Mouse (Mus musculus) heart, embryonic 10.5 days (tissue): Measurements from ENCODE around the gene Mlh3. TPM values are rescaled to one million over a fixed set of nuclear protein-coding genes. Genes with fewer than 3 reads are reported as not detected.
A peak's percentile ranks its signal among the peaks of the same experiment; 100 is the strongest.
"Not testable (repeated sequence)": the region's sequence is repeated elsewhere in the genome, so short reads cannot be mapped to it uniquely, and the experiment has no call there.

ENCODE experiments used
- DNase-seq: peaks from one replicate; pipeline ENCODE4 v3.0.0-alpha.2; 2017; ENCODE audit warnings: low spot score
- H3K27ac ChIP-seq: fragments of 300-500 bp; sonication (generic); 2 replicates; pipeline ENCODE4 v1.5.1; 2016; ENCODE audit warnings: mild to moderate bottlenecking
- H3K27me3 ChIP-seq: fragments of 300-500 bp; sonication (generic); 2 replicates; pipeline ENCODE4 v1.6.1; 2016; ENCODE audit warnings: mild to moderate bottlenecking; ENCODE audit not compliant: poor library complexity, insufficient read depth, severe bottlenecking
- H3K36me3 ChIP-seq: fragments of 300-500 bp; sonication (generic); 2 replicates; pipeline ENCODE4 v1.6.1; 2016; ENCODE audit warnings: mild to moderate bottlenecking, moderate library complexity
- H3K4me1 ChIP-seq: fragments of 300-500 bp; sonication (generic); 2 replicates; pipeline ENCODE4 v1.6.1; 2016; ENCODE audit warnings: mild to moderate bottlenecking
- H3K4me3 ChIP-seq: fragments of 300-500 bp; sonication (generic); 2 replicates; pipeline ENCODE4 v1.5.1; 2016; ENCODE audit warnings: mild to moderate bottlenecking, moderate library complexity
- H3K9me3 ChIP-seq: fragments of 300-500 bp; sonication (generic); 2 replicates; pipeline ENCODE4 v1.6.1; 2016; ENCODE audit warnings: mild to moderate bottlenecking, moderate library complexity
- WGBS: fragments of 180-500 bp; shearing (Covaris S2); methylation state at CpG from one replicate; pipeline ENCODE4 v1.1.7; 2016; 5-methylcytosine and 5-hydroxymethylcytosine counted together
- polyA plus RNA-seq: library from polyadenylated mRNA; unstranded; fragments of >200 nt; fragmentation: Nextera tagmentation; extraction: Ambion mirVana; gene quantifications from 2 replicates; pipeline ENCODE4 v1.2.1, GENCODE M21; 2016

The Mlh3 gene
- polyA plus RNA-seq, 1 experiment from 2014 or later = 6.8 TPM

DNA sequence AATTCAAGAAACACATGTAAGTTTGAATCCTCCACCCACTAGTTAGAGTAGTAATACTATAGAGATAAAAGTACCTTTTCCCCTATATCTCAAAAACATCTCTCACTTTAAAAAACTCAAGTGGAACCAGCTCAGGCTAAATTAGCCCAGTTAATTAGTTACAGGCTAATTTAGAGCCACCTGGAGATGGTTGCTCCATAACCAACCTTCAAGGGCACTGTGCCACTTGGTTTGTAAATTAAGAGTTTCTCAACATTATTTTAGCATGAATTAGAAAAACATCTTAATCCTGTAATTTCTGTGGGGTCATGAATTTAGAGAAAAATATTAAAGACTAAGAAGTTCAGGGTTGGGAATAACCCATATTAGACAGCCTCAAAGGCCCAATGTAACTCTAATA is 21.1 kb upstream of the Mlh3 start:
- Histone ChIP-seq H3K9me3 (0 out of 2 replicates have a peak, but pooled peaks cover 6% of the 10 kb centered on the region), H3K4me1 (peaks cover 23% of the 10 kb centered on the region), H3K36me3 (0 out of 2 replicates have a peak, but pooled peaks cover 2% of the 10 kb centered on the region), H3K4me3 (no peak overlapping the region), H3K27me3 (peaks cover 18% of the 10 kb centered on the region; the same call in 1 of the 2 replicates), H3K27ac (no peak overlapping the region)
- no peak for DNase-seq

- no peak overlapping the region for H3K4me3 ChIP-seq
- no peak for DNase-seq
- H3K36me3 ChIP-seq = 0 out of 2 replicates have a peak, but pooled peaks cover 2% of the 10 kb centered on the region
- peaks cover 18% of the 10 kb centered on the region; the same call in 1 of the 2 replicates for H3K27me3 ChIP-seq
- H3K9me3 ChIP-seq = 0 out of 2 replicates have a peak, but pooled peaks cover 6% of the 10 kb centered on the region
- 77% methylated on average over 10 of the region's 10 CpGs for WGBS
- H3K27ac ChIP-seq = no peak overlapping the region
- peaks cover 25% of the 10 kb centered on the region for H3K4me1 ChIP-seq
These were observed 20.2 kb upstream of the Mlh3 start for GRCm38 (mm10) chr12:85290633-85291032.

- Histone ChIP-seq H3K36me3 (0 out of 2 replicates have a peak, but pooled peaks cover 2% of the 10 kb centered on the region), H3K27ac (peak overlapping the region; percentile 84; the same call in 1 of the 2 replicates), H3K27me3 (peaks cover 18% of the 10 kb centered on the region; the same call in 1 of the 2 replicates), H3K4me1 (peaks cover 25% of the 10 kb centered on the region), H3K4me3 (peak overlapping the region; percentile 72), H3K9me3 (0 out of 2 replicates have a peak, but pooled peaks cover 3% of the 10 kb centered on the region)
- 51% methylated on average over 24 of the region's 24 CpGs for WGBS
- DNase-seq = no peak
These were observed 19.0 kb upstream of the Mlh3 start for GRCm38 (mm10) chr12:85289157-85290000.

DNA sequence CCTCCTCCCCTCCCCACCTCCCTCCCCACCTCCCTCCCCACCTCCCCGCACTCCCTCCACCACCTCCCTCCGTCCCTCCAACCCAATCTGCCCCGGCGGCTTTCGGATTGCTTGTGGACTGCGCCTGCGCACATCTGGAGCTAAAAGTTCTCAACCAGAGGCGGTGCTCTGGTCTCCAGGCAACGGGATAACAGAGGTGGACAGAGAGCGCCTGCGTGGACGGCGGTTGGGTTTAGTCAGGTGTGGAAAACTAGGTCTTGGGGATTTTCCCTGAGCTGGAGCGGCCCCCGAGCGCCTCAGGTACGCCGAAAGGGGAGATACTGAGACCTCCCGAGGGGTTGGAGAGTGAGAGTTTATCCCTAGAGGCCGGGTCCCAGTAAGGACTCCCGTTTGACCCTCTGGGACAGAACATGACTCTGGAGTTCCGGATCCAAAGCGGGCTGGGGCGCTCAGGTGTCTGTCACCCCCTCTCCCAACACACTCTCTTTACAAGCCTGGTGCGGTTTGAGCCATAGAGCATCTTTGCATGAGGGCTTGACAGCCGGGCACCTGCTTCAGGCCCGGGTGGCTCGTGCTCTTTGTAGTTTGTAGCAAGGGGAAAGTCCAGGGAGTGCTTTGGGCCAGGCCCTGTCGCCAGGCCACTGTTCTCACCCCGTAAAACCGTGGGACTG is 18.2 kb upstream of the Mlh3 start, which contains the start of gene Zc2hc1c:
TSS of gene Zc2hc1c (plus strand) at position 106 of the 671 bp plus-strand sequence.
- Histone ChIP-seq H3K9me3 (no peaks in the 10 kb centered on the region), H3K36me3 (0 out of 2 replicates have a peak, but pooled peaks cover 2% of the 10 kb centered on the region), H3K27ac (peak within 1 kb of the TSS; percentile 84), H3K27me3 (peaks cover 18% of the 10 kb centered on the region; the same call in 1 of the 2 replicates), H3K4me1 (peaks cover 25% of the 10 kb centered on the region), H3K4me3 (peak within 1 kb of the TSS; percentile 72)
- 2% methylated on average over 29 of the region's 31 CpGs for WGBS
- DNase-seq = peak; percentile 97

GRCm38 (mm10) chr12:85287809-85288485 is 17.5 kb upstream of the Mlh3 start, which contains the start of gene Acyp1:
Gene Acyp1, minus strand, starts transcription at chr12:85288438.
- no peak for DNase-seq
- H3K36me3 ChIP-seq = no peaks in the 10 kb centered on the region
- H3K4me1 ChIP-seq = peaks cover 25% of the 10 kb centered on the region
- 10% methylated on average over 21 of the region's 21 CpGs for WGBS
- H3K27ac ChIP-seq = peak within 1 kb of the TSS; percentile 84
- peaks cover 18% of the 10 kb centered on the region; the same call in 1 of the 2 replicates for H3K27me3 ChIP-seq
- H3K9me3 ChIP-seq = no peaks in the 10 kb centered on the region
- H3K4me3 ChIP-seq = peak within 1 kb of the TSS; percentile 72

GRCm38 (mm10) chr12:85286941-85287340 is 16.5 kb upstream of the Mlh3 start:
- 47% methylated on average over 5 of the region's 5 CpGs for WGBS

GRCm38 (mm10) chr12:85284996-85285395 is 14.6 kb upstream of the Mlh3 start:
- peaks cover 22% of the 10 kb centered on the region for H3K4me1 ChIP-seq
- H3K27me3 ChIP-seq = peaks cover 8% of the 10 kb centered on the region; the same call in 1 of the 2 replicates
- H3K4me3 ChIP-seq = no peak overlapping the region
- no peaks in the 10 kb centered on the region for H3K36me3 ChIP-seq
- no peaks in the 10 kb centered on the region for H3K9me3 ChIP-seq
- no peak for DNase-seq
- WGBS = 79% methylated on average over 4 of the region's 4 CpGs
- H3K27ac ChIP-seq = no peak overlapping the region

More at GRCm38 (mm10) chr12:85286941-85287340, 16.5 kb upstream of the Mlh3 start:
- peaks cover 20% of the 10 kb centered on the region for H3K4me1 ChIP-seq
- H3K27ac ChIP-seq = no peak overlapping the region
- H3K27me3 ChIP-seq = peaks cover 18% of the 10 kb centered on the region; the same call in 1 of the 2 replicates
- H3K4me3 ChIP-seq = no peak overlapping the region
- no peaks in the 10 kb centered on the region for H3K9me3 ChIP-seq
- no peak for DNase-seq
- H3K36me3 ChIP-seq = no peaks in the 10 kb centered on the region

DNA sequence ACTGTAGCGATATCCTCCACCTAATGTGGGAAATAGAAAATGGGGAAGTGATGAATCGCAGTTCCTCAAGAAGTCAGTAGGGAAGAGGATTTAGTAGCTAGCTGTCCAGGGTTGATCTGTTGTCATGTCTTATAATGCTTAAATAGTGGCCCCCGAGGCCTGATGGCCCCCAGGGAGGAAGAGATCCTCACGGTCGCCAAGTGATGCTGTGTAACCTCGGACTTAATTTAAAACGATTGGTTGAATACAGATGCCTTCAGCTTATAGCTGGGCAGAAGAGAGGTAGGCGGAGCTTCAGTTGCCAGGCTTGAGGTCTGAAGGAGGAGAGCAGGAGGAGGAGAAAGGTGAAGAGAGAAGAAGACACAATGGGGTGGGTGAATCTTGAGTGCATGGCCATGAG is 13.9 kb upstream of the Mlh3 start:
- Histone ChIP-seq H3K27me3 (0 out of 2 replicates have a peak, but pooled peaks cover 4% of the 10 kb centered on the region), H3K4me3 (no peak overlapping the region), H3K36me3 (no peaks in the 10 kb centered on the region), H3K9me3 (no peaks in the 10 kb centered on the region), H3K27ac (no peak overlapping the region), H3K4me1 (peaks cover 23% of the 10 kb centered on the region)
- 65% methylated on average over 8 of the region's 8 CpGs for WGBS
- DNase-seq = no peak

- H3K9me3 ChIP-seq = not testable (repeated sequence)
- 82% methylated on average over 2 of the region's 4 CpGs for WGBS
These were observed 11.4 kb upstream of the Mlh3 start for GRCm38 (mm10) chr12:85281756-85282155.

GRCm38 (mm10) chr12:85280845-85281651 is 10.6 kb upstream of the Mlh3 start:
- H3K27me3 ChIP-seq = no peaks in the 10 kb centered on the region
- peak overlapping the region; percentile 95; the same call in 1 of the 2 replicates for H3K27ac ChIP-seq
- H3K4me3 ChIP-seq = peak overlapping the region; percentile 84; the same call in 1 of the 2 replicates
- WGBS = 67% methylated on average over 12 of the region's 12 CpGs
- peaks cover 11% of the 10 kb centered on the region for H3K4me1 ChIP-seq
- no peaks in the 10 kb centered on the region for H3K9me3 ChIP-seq
- peaks cover 7% of the 10 kb centered on the region for H3K36me3 ChIP-seq
- no peak for DNase-seq

More at GRCm38 (mm10) chr12:85281756-85282155, 11.4 kb upstream of the Mlh3 start:
- not testable (repeated sequence) for H3K4me3 ChIP-seq, H3K27me3 ChIP-seq, DNase-seq, H3K27ac ChIP-seq, H3K36me3 ChIP-seq
- H3K4me1 ChIP-seq = peaks cover 16% of the 10 kb centered on the region

GRCm38 (mm10) chr12:85280105-85280844 is 9.9 kb upstream of the Mlh3 start:
- under 1% methylated on average over 31 of the region's 31 CpGs for WGBS
- Histone ChIP-seq H3K9me3 (no peaks in the 10 kb centered on the region), H3K36me3 (peaks cover 14% of the 10 kb centered on the region), H3K4me1 (peaks cover 10% of the 10 kb centered on the region), H3K27me3 (no peaks in the 10 kb centered on the region), H3K27ac (peak overlapping the region; percentile 95), H3K4me3 (peak overlapping the region; percentile 84)
- DNase-seq = peak; percentile 99
